Mouse (Mus musculus): ENCODE measurements around the gene Zbtb20. TPM values are rescaled to one million over a fixed set of nuclear protein-coding genes. Genes with fewer than 3 reads are reported as not detected.
A peak's percentile ranks its signal among the peaks of the same experiment; 100 is the strongest.

The Zbtb20 gene
- total RNA-seq, 4 experiments from 2014 or later = 154 to 246 (median 184) TPM

GRCm38 (mm10) chr16:43457814-43458213, 582.1 kb downstream of the Zbtb20 start:
- DNase-seq = no peak

GRCm38 (mm10) chr16:43458726-43459223, 583.1 kb downstream of the Zbtb20 start:
- peak; percentile 38 for DNase-seq

- DNase-seq = no peak
Observed at GRCm38 (mm10) chr16:43461745-43462378, 586.2 kb downstream of the Zbtb20 start.

GRCm38 (mm10) chr16:43462470-43463455, 587.1 kb downstream of the Zbtb20 start:
- DNase-seq = no peak

- DNase-seq = peak; percentile 42
Observed at GRCm38 (mm10) chr16:43463684-43464475, 588.2 kb downstream of the Zbtb20 start.

- DNase-seq = peak; percentile 67
Observed at GRCm38 (mm10) chr16:43464476-43465080, 588.9 kb downstream of the Zbtb20 start.

- DNase-seq = no peak
Observed at GRCm38 (mm10) chr16:43465368-43465839, 589.7 kb downstream of the Zbtb20 start.

GRCm38 (mm10) chr16:43465921-43466748, 590.5 kb downstream of the Zbtb20 start:
- no peak for DNase-seq

- no peak for DNase-seq
Observed at GRCm38 (mm10) chr16:43466749-43467065, 591.0 kb downstream of the Zbtb20 start.

GRCm38 (mm10) chr16:43471060-43471459, 595.4 kb downstream of the Zbtb20 start:
- DNase-seq = no peak

GRCm38 (mm10) chr16:43474941-43475728, 599.5 kb downstream of the Zbtb20 start:
- no peak for DNase-seq

- no peak for DNase-seq
Observed at GRCm38 (mm10) chr16:43476921-43477320, 601.2 kb downstream of the Zbtb20 start.

GRCm38 (mm10) chr16:43478352-43478751, 602.7 kb downstream of the Zbtb20 start:
- no peak for DNase-seq

- no peak for DNase-seq
Observed at GRCm38 (mm10) chr16:43480532-43480931, 604.9 kb downstream of the Zbtb20 start.

- DNase-seq = no peak
Observed at GRCm38 (mm10) chr16:43482125-43482524, 606.4 kb downstream of the Zbtb20 start.

- no peak for DNase-seq
Observed at GRCm38 (mm10) chr16:43482738-43483137, 607.1 kb downstream of the Zbtb20 start.

- DNase-seq = no peak
Observed at GRCm38 (mm10) chr16:43484400-43484799, 608.7 kb downstream of the Zbtb20 start.

- DNase-seq = no peak
Observed at GRCm38 (mm10) chr16:43489362-43489761, 613.7 kb downstream of the Zbtb20 start.

GRCm38 (mm10) chr16:43489984-43490383, 614.3 kb downstream of the Zbtb20 start:
- DNase-seq = no peak

GRCm38 (mm10) chr16:43492863-43493262, 617.2 kb downstream of the Zbtb20 start:
- no peak for DNase-seq

Data from adrenal gland, adult 8-10 months (tissue).